Mouse (Mus musculus): Measurements from ENCODE around the gene Gm28048.

DNA sequence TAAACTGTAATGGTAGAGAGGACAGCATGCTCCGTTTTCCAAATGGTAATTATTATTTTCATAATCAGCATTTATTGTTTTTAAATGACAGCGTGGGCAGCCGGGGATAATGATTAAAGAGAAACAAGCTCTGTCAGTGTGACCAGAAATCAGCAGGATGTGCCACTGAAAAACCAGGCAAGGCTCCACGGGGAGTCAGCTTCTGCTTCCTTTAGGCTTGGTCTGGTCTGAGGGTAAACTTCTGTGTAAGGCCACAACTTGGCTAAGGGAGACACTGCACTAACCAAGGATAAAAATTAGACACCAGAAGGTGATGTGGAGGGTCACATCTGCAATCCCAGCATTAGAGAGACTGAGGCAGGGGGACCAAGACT lies 109.6 kb downstream of the Gm28048 start:
- TF ChIP-seq CTCF (IDR thresholded peaks at IDR 0.05; ENCODE audit: insufficient read depth, low read length) (no peak), POLR2A (IDR thresholded peaks at IDR 0.05; ENCODE audit: borderline replicate concordance, extremely low read depth, low read depth, low read length) (no peak)

Data from lung, adult 2 months (tissue).